Mouse (Mus musculus) embryonic facial prominence, embryonic 12.5 days (tissue): ENCODE measurements around the gene Slc29a3. TPM values are rescaled to one million over a fixed set of nuclear protein-coding genes. Genes with fewer than 3 reads are reported as not detected.

Experiments
- ATAC-seq: fragments of 200-750 bp; cut with Nextera tagmentation; 2 replicates; pipeline ENCODE4 v1.8.0; 2017; ENCODE audit not compliant: insufficient number of reproducible peaks, insufficient read depth, low FRiP score, low TSS enrichment
- H3K27ac ChIP-seq: fragments of 300-500 bp; sonication (generic); 2 replicates; pipeline ENCODE4 v1.5.1; 2016; ENCODE audit warnings: mild to moderate bottlenecking
- H3K27me3 ChIP-seq: fragments of 300-500 bp; sonication (generic); 2 replicates; pipeline ENCODE4 v1.6.1; 2016; ENCODE audit warnings: mild to moderate bottlenecking, moderate library complexity
- H3K36me3 ChIP-seq: fragments of 300-500 bp; sonication (generic); 2 replicates; pipeline ENCODE4 v1.6.1; 2016; ENCODE audit warnings: mild to moderate bottlenecking
- H3K4me1 ChIP-seq: fragments of 300-500 bp; sonication (generic); 2 replicates; pipeline ENCODE4 v1.6.1; 2016
- H3K4me2 ChIP-seq: fragments of 300-500 bp; sonication (generic); replicated peaks from 2 replicates; pipeline ENCODE4 v1.6.1; 2016; ENCODE audit warnings: mild to moderate bottlenecking, moderate library complexity
- H3K4me3 ChIP-seq: fragments of 300-500 bp; sonication (generic); 2 replicates; pipeline ENCODE4 v1.5.1; 2016; ENCODE audit warnings: mild to moderate bottlenecking
- H3K9ac ChIP-seq: fragments of 300-500 bp; sonication (generic); 2 replicates; pipeline ENCODE4 v1.6.1; 2016; ENCODE audit warnings: mild to moderate bottlenecking, moderate library complexity
- H3K9me3 ChIP-seq: fragments of 300-500 bp; sonication (generic); 2 replicates; pipeline ENCODE4 v1.6.1; 2016; ENCODE audit warnings: mild to moderate bottlenecking, moderate library complexity
- WGBS: fragments of 180-500 bp; shearing (Covaris S2); methylation state at CpG from one replicate; pipeline ENCODE4 v1.1.7; 2016; 5-methylcytosine and 5-hydroxymethylcytosine counted together
- polyA plus RNA-seq: library from polyadenylated mRNA; unstranded; fragments of >200 nt; fragmentation: Nextera tagmentation; extraction: Ambion mirVana; gene quantifications from 2 replicates; pipeline ENCODE4 v1.2.1, GENCODE M21; 2016

The Slc29a3 gene
- polyA plus RNA-seq, 1 experiment from 2014 or later: 13.0 TPM

GRCm38 (mm10) chr10:60739619-60740363 is 12.8 kb downstream of the Slc29a3 start:
- no peak for ATAC-seq
- H3K27ac ChIP-seq: no peak overlapping the region
- H3K4me3 ChIP-seq: no peak overlapping the region
- H3K36me3 ChIP-seq: peaks cover 10% of the 10 kb centered on the region; the same call in 1 of the 2 replicates
- WGBS: 92% methylated on average over 4 of the region's 4 CpGs
- H3K9ac ChIP-seq: no peak overlapping the region
- no peaks in the 10 kb centered on the region for H3K27me3 ChIP-seq
- no peaks in the 10 kb centered on the region for H3K4me1 ChIP-seq
- no peaks in the 10 kb centered on the region for H3K9me3 ChIP-seq
- H3K4me2 ChIP-seq: no peak overlapping the region

GRCm38 (mm10) chr10:60737886-60738640 is 14.5 kb downstream of the Slc29a3 start:
- 78% methylated on average over 4 of the region's 9 CpGs for WGBS
- Histone ChIP-seq H3K9me3 (no peaks in the 10 kb centered on the region), H3K4me1 (0 out of 2 replicates have a peak, but pooled peaks cover 5% of the 10 kb centered on the region), H3K27me3 (no peaks in the 10 kb centered on the region), H3K36me3 (peaks cover 10% of the 10 kb centered on the region; the same call in 1 of the 2 replicates), H3K9ac (no peak overlapping the region), H3K4me2 (no peak overlapping the region), H3K4me3 (no peak overlapping the region), H3K27ac (no peak overlapping the region)
- no peak for ATAC-seq

GRCm38 (mm10) chr10:60737169-60737728 is 15.3 kb downstream of the Slc29a3 start:
- Histone ChIP-seq H3K9me3 (no peaks in the 10 kb centered on the region), H3K9ac (no peak overlapping the region), H3K27me3 (no peaks in the 10 kb centered on the region), H3K4me2 (no peak overlapping the region), H3K4me3 (no peak overlapping the region), H3K36me3 (peaks cover 8% of the 10 kb centered on the region; the same call in 1 of the 2 replicates), H3K27ac (no peak overlapping the region), H3K4me1 (0 out of 2 replicates have a peak, but pooled peaks cover 6% of the 10 kb centered on the region)
- 68% methylated on average over 11 of the region's 11 CpGs for WGBS
- no peak for ATAC-seq

GRCm38 (mm10) chr10:60735737-60736136 is 16.9 kb downstream of the Slc29a3 start:
- H3K4me2 ChIP-seq: no peak overlapping the region
- no peaks in the 10 kb centered on the region for H3K9me3 ChIP-seq
- WGBS: 82% methylated on average over 1 of the region's 1 CpGs
- H3K27ac ChIP-seq: no peak overlapping the region
- ATAC-seq: no peak
- 0 out of 2 replicates have a peak, but pooled peaks cover 11% of the 10 kb centered on the region for H3K4me1 ChIP-seq
- H3K4me3 ChIP-seq: no peak overlapping the region
- no peak overlapping the region for H3K9ac ChIP-seq
- peaks cover 5% of the 10 kb centered on the region; the same call in 1 of the 2 replicates for H3K36me3 ChIP-seq
- H3K27me3 ChIP-seq: no peaks in the 10 kb centered on the region

- no peaks in the 10 kb centered on the region for H3K9me3 ChIP-seq
- no peak overlapping the region for H3K4me3 ChIP-seq
- ATAC-seq: no peak
- H3K36me3 ChIP-seq: peaks cover 10% of the 10 kb centered on the region
- no peak overlapping the region for H3K27ac ChIP-seq
- H3K4me2 ChIP-seq: no peak overlapping the region
- 73% methylated on average over 8 of the region's 8 CpGs for WGBS
- no peak overlapping the region for H3K9ac ChIP-seq
- H3K27me3 ChIP-seq: no peaks in the 10 kb centered on the region
- H3K4me1 ChIP-seq: 0 out of 2 replicates have a peak, but pooled peaks cover 11% of the 10 kb centered on the region
Measured at GRCm38 (mm10) chr10:60733471-60733870, 19.1 kb downstream of the Slc29a3 start.

- no peak overlapping the region for H3K4me3 ChIP-seq
- no peak overlapping the region for H3K27ac ChIP-seq
Measured at GRCm38 (mm10) chr10:60732397-60732861, 20.2 kb downstream of the Slc29a3 start.

GRCm38 (mm10) chr10:60731742-60732141 is 20.9 kb downstream of the Slc29a3 start:
- Histone ChIP-seq H3K36me3 (peaks cover 9% of the 10 kb centered on the region), H3K4me1 (0 out of 2 replicates have a peak, but pooled peaks cover 14% of the 10 kb centered on the region), H3K4me2 (no peak overlapping the region), H3K9me3 (no peaks in the 10 kb centered on the region), H3K4me3 (no peak overlapping the region), H3K27me3 (no peaks in the 10 kb centered on the region), H3K9ac (no peak overlapping the region), H3K27ac (no peak overlapping the region)
- 34% methylated on average over 5 of the region's 5 CpGs for WGBS
- no peak for ATAC-seq

More at GRCm38 (mm10) chr10:60732397-60732861, 20.2 kb downstream of the Slc29a3 start:
- no peaks in the 10 kb centered on the region for H3K27me3 ChIP-seq
- H3K9ac ChIP-seq: no peak overlapping the region
- H3K36me3 ChIP-seq: peaks cover 10% of the 10 kb centered on the region
- H3K9me3 ChIP-seq: no peaks in the 10 kb centered on the region
- H3K4me2 ChIP-seq: no peak overlapping the region
- 47% methylated on average over 2 of the region's 2 CpGs for WGBS
- H3K4me1 ChIP-seq: 0 out of 2 replicates have a peak, but pooled peaks cover 14% of the 10 kb centered on the region
- no peak for ATAC-seq

GRCm38 (mm10) chr10:60727301-60727700 is 25.3 kb downstream of the Slc29a3 start:
- H3K4me1 ChIP-seq: 0 out of 2 replicates have a peak, but pooled peaks cover 9% of the 10 kb centered on the region
- no peaks in the 10 kb centered on the region for H3K9me3 ChIP-seq
- WGBS: 27% methylated on average over 5 of the region's 5 CpGs
- H3K4me2 ChIP-seq: no peak overlapping the region
- no peaks in the 10 kb centered on the region for H3K27me3 ChIP-seq
- H3K36me3 ChIP-seq: peaks cover 11% of the 10 kb centered on the region; the same call in 1 of the 2 replicates
- H3K9ac ChIP-seq: no peak overlapping the region
- no peak for ATAC-seq
- H3K4me3 ChIP-seq: no peak overlapping the region
- H3K27ac ChIP-seq: no peak overlapping the region

GRCm38 (mm10) chr10:60726896-60727295 is 25.7 kb downstream of the Slc29a3 start:
- 63% methylated on average over 3 of the region's 3 CpGs for WGBS

DNA sequence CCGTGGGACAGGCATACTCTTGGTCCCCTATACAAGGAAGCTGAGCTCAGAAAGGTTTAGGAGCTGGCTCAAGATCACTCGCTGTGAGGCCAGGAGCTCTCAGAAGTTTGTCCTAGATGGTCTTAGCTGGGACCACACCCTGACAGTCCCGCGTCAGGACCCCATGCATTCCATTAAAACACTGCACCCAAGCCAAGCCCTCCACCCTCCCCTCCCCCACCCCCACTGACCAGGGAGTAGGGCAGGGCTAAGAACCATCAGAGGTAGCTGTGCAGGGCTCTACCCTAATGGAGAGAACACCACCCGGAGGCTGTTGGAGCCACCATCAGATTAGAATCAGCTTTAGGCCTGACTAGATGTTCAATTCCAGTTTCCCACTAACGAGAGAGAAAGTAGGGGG is 28.1 kb downstream of the Slc29a3 start:
- Histone ChIP-seq H3K4me2 (no peak overlapping the region), H3K27ac (no peak overlapping the region), H3K4me3 (no peak overlapping the region), H3K27me3 (no peaks in the 10 kb centered on the region), H3K4me1 (0 out of 2 replicates have a peak, but pooled peaks cover 3% of the 10 kb centered on the region), H3K9me3 (no peaks in the 10 kb centered on the region), H3K9ac (no peak overlapping the region), H3K36me3 (peaks cover 23% of the 10 kb centered on the region; the same call in 1 of the 2 replicates)
- ATAC-seq: no peak
- 77% methylated on average over 6 of the region's 6 CpGs for WGBS

More at GRCm38 (mm10) chr10:60726896-60727295, 25.7 kb downstream of the Slc29a3 start:
- H3K4me3 ChIP-seq: no peak overlapping the region
- no peak overlapping the region for H3K4me2 ChIP-seq
- H3K27ac ChIP-seq: no peak overlapping the region
- H3K27me3 ChIP-seq: no peaks in the 10 kb centered on the region
- H3K9me3 ChIP-seq: no peaks in the 10 kb centered on the region
- no peak for ATAC-seq
- H3K36me3 ChIP-seq: peaks cover 11% of the 10 kb centered on the region; the same call in 1 of the 2 replicates
- no peak overlapping the region for H3K9ac ChIP-seq
- 0 out of 2 replicates have a peak, but pooled peaks cover 6% of the 10 kb centered on the region for H3K4me1 ChIP-seq

DNA sequence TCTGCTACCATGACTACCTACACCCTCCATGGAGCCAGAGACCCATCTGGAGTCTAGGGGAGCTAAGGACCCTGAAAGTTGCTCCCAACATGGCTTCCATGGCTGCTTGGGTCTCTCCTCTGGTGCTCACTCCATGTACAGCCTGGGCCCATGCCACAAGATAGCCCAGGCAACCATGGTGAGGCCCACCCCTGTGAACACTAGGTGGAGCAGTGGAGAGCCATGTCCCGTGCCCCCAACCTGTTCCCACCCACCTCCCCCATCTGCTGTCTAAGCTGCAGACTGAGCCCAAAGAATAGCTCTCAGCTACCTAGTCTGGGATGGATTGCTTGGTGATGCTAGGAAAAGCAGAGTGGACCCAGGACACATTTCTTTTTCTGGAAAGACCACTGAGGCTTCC is 29.2 kb downstream of the Slc29a3 start:
- Histone ChIP-seq H3K9me3 (no peaks in the 10 kb centered on the region), H3K9ac (no peak overlapping the region), H3K36me3 (0 out of 2 replicates have a peak, but pooled peaks cover 29% of the 10 kb centered on the region), H3K4me3 (no peak overlapping the region), H3K27ac (no peak overlapping the region), H3K27me3 (no peaks in the 10 kb centered on the region), H3K4me2 (no peak overlapping the region), H3K4me1 (0 out of 2 replicates have a peak, but pooled peaks cover 3% of the 10 kb centered on the region)
- no peak for ATAC-seq
- WGBS: 67% methylated on average over 1 of the region's 1 CpGs
